ENCODE assay signal across 21 mouse cellular contexts in the genomic region with DNA sequence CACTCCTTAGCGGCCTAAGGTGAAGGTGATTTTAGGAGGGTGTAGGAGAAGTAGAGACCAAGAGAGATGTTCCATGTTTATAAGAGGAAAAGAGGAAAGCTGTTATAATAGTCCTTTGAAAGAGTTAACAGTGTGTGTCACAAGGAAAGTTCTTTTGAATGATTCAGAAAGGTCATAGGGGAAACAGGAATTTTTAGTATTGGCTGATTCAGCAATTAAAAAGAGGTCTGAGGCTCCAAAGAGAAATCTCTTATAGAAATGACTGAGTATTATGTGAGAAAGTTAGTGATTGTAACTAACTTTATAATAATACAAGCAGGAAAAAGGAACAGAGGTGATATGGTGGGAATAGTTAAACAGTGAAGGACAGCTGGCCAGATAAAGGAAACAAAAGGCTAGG.
"Had no signal": no experiment of that assay in that cellular context is flagged by ENCODE, and none has a peak within 500 bp of the region (broad histone marks: within the 10 kb centered on the region; RNA-seq: fewer than 3 reads in every experiment).

No protein-coding gene starts in this region.

- H3K4me2 ChIP-seq: heart, embryonic 11.5 days; hindbrain, embryonic 15.5 days; limb, embryonic 15.5 days had no signal

- H3K4me3 ChIP-seq: heart, adult 2 months; hindbrain, embryonic 13.5 days; hindbrain, embryonic 15.5 days; kidney, embryonic 15.5 days; limb, embryonic 13.5 days; limb, embryonic 15.5 days had no signal

- H3K9me3 ChIP-seq: hindbrain, embryonic 13.5 days; hindbrain, embryonic 15.5 days; kidney, embryonic 15.5 days; limb, embryonic 13.5 days; limb, embryonic 15.5 days had no signal

- DNase-seq: gastrocnemius, postnatal 14 days; gastrocnemius, postnatal 36 days; heart, adult 2 months; heart, postnatal 10 days; kidney, adult 11 months; kidney, adult 2 months; kidney, adult 9 months; kidney, postnatal 14 days; kidney, postnatal 36 days; layer of hippocampus, adult 9-11 months; layer of hippocampus, postnatal 36 days; left cerebral cortex, postnatal 4 days had no signal

- H3K27ac ChIP-seq: heart, adult 2 months; hindbrain, embryonic 13.5 days; hindbrain, embryonic 15.5 days; hindbrain, postnatal 0 days; kidney, embryonic 15.5 days; kidney, postnatal 0 days; limb, embryonic 13.5 days; limb, embryonic 15.5 days had no signal

- H3K27me3 ChIP-seq: hindbrain, embryonic 13.5 days; hindbrain, embryonic 15.5 days; kidney, embryonic 15.5 days; limb, embryonic 13.5 days; limb, embryonic 15.5 days had no signal

- ATAC-seq: hindbrain, postnatal 0 days; intestine, embryonic 16.5 days had no signal

- H3K36me3 ChIP-seq: hindbrain, embryonic 13.5 days had no signal

- H3K9ac ChIP-seq: hindbrain, embryonic 15.5 days; kidney, embryonic 15.5 days; limb, embryonic 13.5 days; limb, embryonic 15.5 days had no signal
